Mouse (Mus musculus) kidney, adult 9 months (tissue): ENCODE measurements around the gene Trim14.
A peak's percentile ranks its signal among the peaks of the same experiment; 100 is the strongest.

Source experiments
- DNase-seq: peaks from one replicate; pipeline ENCODE4 v3.0.0; 2022

Trim14 gene

GRCm38 (mm10) chr4:46526798-46527557 is 9.0 kb downstream of the Trim14 start:
- peak; percentile 25 for DNase-seq

GRCm38 (mm10) chr4:46526226-46526625 is 9.7 kb downstream of the Trim14 start:
- DNase-seq, result no peak

DNA sequence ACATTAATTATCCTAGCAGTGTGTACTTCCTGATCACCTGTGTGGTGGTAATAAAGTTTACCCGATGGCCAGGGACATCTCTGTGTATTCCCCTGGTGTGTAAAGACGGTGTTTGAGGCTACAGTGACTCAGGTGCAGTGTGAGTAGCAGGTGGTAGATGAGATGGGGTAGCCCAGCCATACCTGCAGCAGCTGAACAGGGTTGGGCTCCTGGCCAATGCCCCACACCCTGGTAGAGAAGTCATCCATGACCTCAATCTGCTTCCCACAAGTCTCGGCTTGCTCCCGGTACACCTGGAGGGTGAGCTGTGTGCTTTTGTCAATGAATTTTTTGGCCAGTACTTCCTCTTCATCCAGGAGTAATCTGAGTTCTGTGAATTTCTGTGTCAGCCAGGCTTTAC is 12.6 kb downstream of the Trim14 start:
- no peak for DNase-seq

DNA sequence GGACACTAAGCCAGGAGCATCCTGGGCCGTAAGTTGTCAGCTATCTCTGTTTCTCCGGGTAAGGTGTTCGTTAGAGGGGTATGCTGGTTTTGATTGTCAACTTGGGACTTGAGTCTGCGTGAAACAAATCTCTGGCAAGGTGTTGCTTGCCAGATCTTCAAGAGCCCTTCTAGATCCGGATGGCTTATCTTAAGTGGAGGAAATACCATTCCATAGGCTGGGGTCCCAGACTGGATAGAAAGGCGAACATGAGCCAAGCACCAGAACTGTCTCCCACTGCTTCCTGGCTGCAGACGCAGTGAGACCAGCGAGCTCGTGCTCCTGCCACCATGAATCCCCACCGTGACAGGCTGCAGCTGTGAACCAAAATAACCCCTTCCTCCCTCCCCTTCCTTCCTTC is 14.5 kb downstream of the Trim14 start:
- no peak for DNase-seq

- DNase-seq, result no peak
Observed at GRCm38 (mm10) chr4:46520491-46520890, 15.4 kb downstream of the Trim14 start.

DNA sequence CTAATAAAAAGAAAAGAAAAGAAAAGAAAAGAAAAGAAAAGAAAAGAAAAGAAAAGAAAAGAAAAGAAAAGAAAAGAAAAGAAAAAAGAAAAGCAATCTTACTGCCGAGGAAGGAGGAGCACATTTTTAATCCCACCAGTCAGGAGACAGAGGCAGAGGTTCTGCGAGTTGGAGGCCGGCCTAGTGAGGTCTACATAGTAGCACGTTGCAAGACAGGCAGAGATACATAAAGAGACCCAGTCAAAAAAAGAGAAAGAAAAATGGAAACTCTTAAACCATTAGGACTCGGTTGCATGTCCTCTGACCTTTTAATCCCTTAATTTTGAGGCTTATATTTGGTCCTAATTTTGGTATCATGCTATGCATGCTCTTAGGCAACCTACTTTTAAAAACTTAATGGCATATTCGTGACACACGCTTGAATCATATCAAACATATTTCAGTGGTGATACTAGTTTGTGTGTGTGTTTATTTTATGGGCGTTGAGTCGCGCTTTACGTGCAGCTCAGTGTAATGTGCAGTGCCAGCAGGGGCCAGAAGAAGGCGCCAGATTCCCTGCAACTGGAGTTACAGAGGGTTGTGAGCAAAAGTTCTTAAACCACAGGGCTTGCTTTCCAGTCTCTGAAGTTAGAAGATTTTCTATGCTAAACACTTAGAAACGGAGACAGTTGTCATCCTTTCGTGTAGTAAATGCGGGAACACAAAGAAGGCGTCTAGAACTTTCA is 28.0 kb downstream of the Trim14 start:
- DNase-seq, result peak; percentile 85

DNA sequence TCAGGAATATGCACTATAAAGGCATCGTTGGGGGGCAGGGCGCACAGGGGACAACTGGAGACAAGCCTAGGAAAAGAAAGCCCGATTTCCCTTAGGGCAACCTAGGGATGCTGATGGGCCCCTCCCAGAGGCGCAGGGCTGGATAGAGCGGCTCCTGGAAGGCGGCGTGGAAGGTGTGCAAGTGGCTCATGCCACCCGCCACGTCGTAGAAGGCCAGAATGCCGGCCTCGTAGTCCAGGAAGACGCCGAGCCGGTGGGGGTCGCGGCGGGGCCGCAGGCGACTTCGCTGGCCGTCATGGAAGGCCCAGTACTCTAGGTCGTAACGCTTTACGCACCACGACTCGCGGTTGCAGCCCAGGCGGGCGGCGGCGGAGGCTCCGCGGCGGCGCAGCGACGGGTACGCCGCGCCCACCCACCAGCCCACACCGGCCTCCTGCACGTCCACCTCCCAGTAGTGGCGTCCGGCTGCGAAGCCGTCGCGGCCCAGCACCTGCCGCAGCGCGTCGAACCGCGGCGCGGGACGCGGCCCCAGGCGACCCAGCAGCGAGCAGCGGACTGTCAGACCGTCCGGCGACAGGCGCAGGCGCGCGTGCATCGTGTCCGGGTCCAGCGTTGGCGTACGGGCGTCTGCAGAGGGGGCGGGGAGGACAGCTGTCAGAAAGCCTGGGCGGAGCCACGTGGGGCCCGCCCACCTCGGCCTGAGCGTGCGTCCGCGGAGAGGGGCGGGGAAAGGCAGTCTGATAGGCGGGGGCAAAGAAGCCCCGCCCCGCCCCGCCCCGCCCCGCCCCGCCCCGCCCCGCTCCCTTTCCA is 28.9 kb downstream of the Trim14 start:
- DNase-seq, result peak; percentile 96

- no peak for DNase-seq
Observed at GRCm38 (mm10) chr4:46505361-46506057, 30.4 kb downstream of the Trim14 start.

- DNase-seq, result no peak
Observed at GRCm38 (mm10) chr4:46503881-46504280, 32.1 kb downstream of the Trim14 start.

- DNase-seq, result no peak
Observed at GRCm38 (mm10) chr4:46502606-46503502, 33.1 kb downstream of the Trim14 start.

DNA sequence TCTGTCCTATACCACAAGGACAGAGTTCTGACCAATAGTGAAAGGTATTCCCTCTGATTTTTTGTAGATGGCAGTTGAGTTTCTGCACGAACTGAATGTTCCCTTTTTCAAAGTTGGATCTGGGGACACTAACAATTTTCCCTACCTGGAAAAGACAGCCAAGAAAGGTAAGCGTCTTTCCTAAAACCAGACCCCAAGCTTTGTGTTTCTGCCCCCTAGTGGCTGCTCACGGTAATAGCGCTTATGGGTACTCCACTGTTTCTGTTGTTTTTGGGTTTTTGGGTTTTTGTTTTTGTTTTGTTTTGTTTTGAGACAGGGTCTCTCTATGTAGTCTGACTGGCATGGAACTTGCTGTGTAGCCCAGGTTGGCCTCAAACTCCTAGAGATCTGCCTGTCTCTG is 37.0 kb downstream of the Trim14 start:
- DNase-seq, result peak; percentile 52

DNA sequence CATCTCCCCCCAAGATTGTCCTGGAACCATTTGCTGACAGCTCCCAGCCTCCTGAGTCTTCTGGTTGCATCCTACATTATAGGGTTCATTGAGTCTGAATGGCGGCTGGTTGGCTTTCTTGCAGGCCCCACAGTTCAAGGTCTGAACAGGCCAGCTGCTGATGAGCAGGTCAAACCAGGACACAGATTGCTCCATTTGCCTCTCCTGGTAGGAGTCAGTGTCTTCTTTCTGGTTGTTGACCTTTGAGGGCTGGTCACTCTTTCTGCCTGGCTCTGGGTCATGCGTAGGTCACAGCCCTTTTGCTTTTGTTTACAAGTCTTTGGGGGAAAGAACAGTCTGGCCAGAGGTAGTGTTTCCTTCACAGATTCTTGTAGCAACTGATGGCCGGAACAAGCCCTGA is 37.4 kb downstream of the Trim14 start:
- DNase-seq, result peak; percentile 73

- DNase-seq, result peak; percentile 82
Observed at GRCm38 (mm10) chr4:46497286-46497892, 38.6 kb downstream of the Trim14 start.

DNA sequence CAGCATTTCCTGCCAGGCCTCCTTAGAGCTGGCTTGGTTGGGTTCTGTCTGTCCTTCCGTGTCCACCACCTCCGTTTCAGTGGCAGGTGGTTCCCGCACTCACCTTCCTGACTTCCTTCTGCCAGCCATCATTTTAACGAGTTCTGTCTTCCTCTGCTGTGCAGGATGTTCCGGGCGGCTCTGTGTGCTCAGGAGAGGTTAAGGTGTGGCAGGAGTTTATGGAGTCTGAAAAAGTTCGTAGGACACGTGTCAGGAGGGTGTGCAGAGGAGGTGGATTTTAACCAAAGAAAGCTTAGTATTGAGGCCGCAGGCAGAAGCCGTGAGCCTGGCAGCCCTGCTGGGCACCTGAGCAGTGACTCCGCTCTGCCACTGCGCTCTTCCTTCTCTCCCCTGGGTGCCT is 40.4 kb downstream of the Trim14 start:
- no peak for DNase-seq

- DNase-seq, result no peak
Observed at GRCm38 (mm10) chr4:46493071-46493470, 42.9 kb downstream of the Trim14 start.

DNA sequence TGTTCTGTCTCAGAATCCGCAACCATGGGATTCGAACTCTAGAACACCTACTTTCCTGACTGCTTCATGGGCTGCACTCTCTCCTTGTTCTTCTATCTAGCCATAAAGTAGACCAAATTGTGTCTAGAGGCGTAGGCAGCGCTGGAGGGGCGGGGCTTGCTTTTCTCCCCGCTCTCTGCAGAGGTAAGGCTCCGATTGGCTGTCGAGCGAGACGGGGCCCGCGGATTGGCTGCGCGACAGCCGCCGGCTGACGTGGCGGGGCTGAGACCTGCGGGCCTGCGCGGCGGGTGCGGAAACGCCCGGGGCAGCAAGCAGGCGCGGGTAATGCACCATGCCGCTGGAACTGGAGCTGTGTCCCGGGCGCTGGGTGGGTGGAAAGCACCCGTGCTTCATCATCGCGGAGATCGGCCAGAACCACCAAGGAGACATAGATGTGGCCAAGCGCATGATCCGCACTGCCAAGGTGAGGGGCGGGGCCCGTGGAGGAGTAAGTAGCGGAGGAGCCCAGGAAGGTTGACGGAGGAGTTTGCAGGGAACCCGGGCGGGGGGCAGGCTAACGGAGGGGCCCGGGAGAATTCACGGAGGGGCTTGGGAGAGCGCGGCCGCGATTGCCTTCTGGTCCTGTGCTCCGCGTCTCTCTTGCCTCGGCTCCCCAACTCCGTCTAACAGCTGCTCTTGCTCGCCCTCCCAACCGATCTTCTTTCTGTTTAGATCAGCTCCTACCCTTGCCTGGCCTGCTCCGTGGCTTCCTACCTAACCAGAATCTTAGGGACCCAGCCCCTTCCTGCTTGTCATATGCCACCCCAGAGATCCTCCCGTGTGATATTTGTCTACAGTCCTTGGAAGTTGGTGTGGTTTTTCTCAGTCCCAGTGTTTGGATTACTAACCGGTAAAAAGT is 46.7 kb downstream of the Trim14 start, which contains the start of gene Nans:
Nans (plus strand) TSS at position 221 of the 898 bp plus-strand sequence.
- peak; percentile 93 for DNase-seq

- DNase-seq, result peak; percentile 70
Observed at GRCm38 (mm10) chr4:46487348-46487747, 48.6 kb downstream of the Trim14 start.

- DNase-seq, result peak; percentile 71
Observed at GRCm38 (mm10) chr4:46485696-46486417, 50.1 kb downstream of the Trim14 start.

- DNase-seq, result no peak
Observed at GRCm38 (mm10) chr4:46479081-46479480, 56.9 kb downstream of the Trim14 start.
